Mouse (Mus musculus): ENCODE results near the gene Atp2a3. TPM values are rescaled to one million over a fixed set of nuclear protein-coding genes. Genes with fewer than 3 reads are reported as not detected.

The Atp2a3 gene
- polyA plus RNA-seq (2016; fragmentation: Nextera tagmentation; extraction: Ambion mirVana), result 0.64 and 1.2 TPM in 2 replicates

GRCm38 (mm10) chr11:72961072-72961980 lies at the start of gene Atp2a3:
Gene Atp2a3, plus strand, starts transcription at chr11:72961169.
- H3K36me3 ChIP-seq, result no peaks in the 10 kb centered on the region
- H3K9me3 ChIP-seq, result no peaks in the 10 kb centered on the region
- peak within 1 kb of the TSS; percentile 34 for H3K4me3 ChIP-seq
- H3K27ac ChIP-seq (replicated peaks), result no peak within 1 kb of the TSS
- 4% methylated on average over 68 of the region's 70 CpGs for WGBS
- H3K27me3 ChIP-seq, result peaks cover 52% of the 10 kb centered on the region
- peaks cover 5% of the 10 kb centered on the region for H3K4me1 ChIP-seq
- no peak within 1 kb of the TSS for H3K9ac ChIP-seq (replicated peaks)
- peak within 1 kb of the TSS; percentile 44 for H3K4me2 ChIP-seq (replicated peaks)
- no peak for ATAC-seq (ENCODE audit: low FRiP score, low read depth)

GRCm38 (mm10) chr11:72917299-72917996 lies 43.5 kb upstream of the Atp2a3 start:
- Histone ChIP-seq H3K4me1 (no peaks in the 10 kb centered on the region), H3K9ac (replicated peaks) (no peak overlapping the region), H3K4me3 (no peak overlapping the region), H3K27ac (replicated peaks) (no peak overlapping the region), H3K4me2 (replicated peaks) (no peak overlapping the region), H3K9me3 (no peaks in the 10 kb centered on the region), H3K36me3 (peaks cover 82% of the 10 kb centered on the region), H3K27me3 (no peaks in the 10 kb centered on the region)
- 83% methylated on average over 7 of the region's 7 CpGs for WGBS
- no peak for ATAC-seq (ENCODE audit: low FRiP score, low read depth)

GRCm38 (mm10) chr11:72923116-72923515 lies 37.9 kb upstream of the Atp2a3 start:
- Histone ChIP-seq H3K9me3 (no peaks in the 10 kb centered on the region), H3K4me3 (no peak overlapping the region), H3K4me1 (no peaks in the 10 kb centered on the region), H3K27me3 (no peaks in the 10 kb centered on the region), H3K9ac (replicated peaks) (no peak overlapping the region), H3K27ac (replicated peaks) (no peak overlapping the region), H3K4me2 (replicated peaks) (no peak overlapping the region), H3K36me3 (peaks cover 70% of the 10 kb centered on the region)
- ATAC-seq (ENCODE audit: low FRiP score, low read depth), result no peak
- WGBS, result 91% methylated on average over 4 of the region's 4 CpGs

GRCm38 (mm10) chr11:72924458-72924857 lies 36.5 kb upstream of the Atp2a3 start:
- Histone ChIP-seq H3K9me3 (no peaks in the 10 kb centered on the region), H3K9ac (replicated peaks) (no peak overlapping the region), H3K4me2 (replicated peaks) (no peak overlapping the region), H3K36me3 (peaks cover 60% of the 10 kb centered on the region), H3K27ac (replicated peaks) (no peak overlapping the region), H3K27me3 (no peaks in the 10 kb centered on the region), H3K4me1 (no peaks in the 10 kb centered on the region), H3K4me3 (no peak overlapping the region)
- WGBS, result 88% methylated on average over 1 of the region's 1 CpGs
- ATAC-seq (ENCODE audit: low FRiP score, low read depth), result no peak

GRCm38 (mm10) chr11:72925067-72925466 lies 35.9 kb upstream of the Atp2a3 start:
- Histone ChIP-seq H3K36me3 (peaks cover 55% of the 10 kb centered on the region), H3K4me2 (replicated peaks) (no peak overlapping the region)
- no peak for ATAC-seq (ENCODE audit: low FRiP score, low read depth)

GRCm38 (mm10) chr11:72926226-72926890 lies 34.6 kb upstream of the Atp2a3 start:
- H3K9me3 ChIP-seq, result no peaks in the 10 kb centered on the region
- ATAC-seq (ENCODE audit: low FRiP score, low read depth), result peak; percentile 76; the same call in 1 of the 2 replicates
- H3K36me3 ChIP-seq, result peaks cover 43% of the 10 kb centered on the region
- no peak overlapping the region for H3K27ac ChIP-seq (replicated peaks)
- no peaks in the 10 kb centered on the region for H3K27me3 ChIP-seq
- no peaks in the 10 kb centered on the region for H3K4me1 ChIP-seq
- H3K4me2 ChIP-seq (replicated peaks), result no peak overlapping the region
- WGBS, result 52% methylated on average over 13 of the region's 13 CpGs
- H3K9ac ChIP-seq (replicated peaks), result no peak overlapping the region
- no peak overlapping the region for H3K4me3 ChIP-seq

More at GRCm38 (mm10) chr11:72925067-72925466, 35.9 kb upstream of the Atp2a3 start:
- no peak overlapping the region for H3K4me3 ChIP-seq
- no peaks in the 10 kb centered on the region for H3K4me1 ChIP-seq
- no peaks in the 10 kb centered on the region for H3K27me3 ChIP-seq
- H3K9me3 ChIP-seq, result no peaks in the 10 kb centered on the region
- no peak overlapping the region for H3K27ac ChIP-seq (replicated peaks)
- H3K9ac ChIP-seq (replicated peaks), result no peak overlapping the region
- WGBS, result 79% methylated on average over 2 of the region's 2 CpGs

GRCm38 (mm10) chr11:72928516-72928915 lies 32.5 kb upstream of the Atp2a3 start:
- H3K4me1 ChIP-seq, result no peaks in the 10 kb centered on the region
- no peaks in the 10 kb centered on the region for H3K27me3 ChIP-seq
- no peak overlapping the region for H3K9ac ChIP-seq (replicated peaks)
- H3K4me3 ChIP-seq, result no peak overlapping the region
- H3K9me3 ChIP-seq, result no peaks in the 10 kb centered on the region
- ATAC-seq (ENCODE audit: low FRiP score, low read depth), result no peak
- peaks cover 27% of the 10 kb centered on the region for H3K36me3 ChIP-seq
- 65% methylated on average over 2 of the region's 2 CpGs for WGBS
- no peak overlapping the region for H3K27ac ChIP-seq (replicated peaks)
- no peak overlapping the region for H3K4me2 ChIP-seq (replicated peaks)

GRCm38 (mm10) chr11:72940208-72941143 lies 20.5 kb upstream of the Atp2a3 start:
- peaks cover 7% of the 10 kb centered on the region for H3K4me1 ChIP-seq
- ATAC-seq (ENCODE audit: low FRiP score, low read depth), result peak; percentile 63
- peak overlapping the region; percentile 39 for H3K4me3 ChIP-seq
- peak overlapping the region; percentile 42 for H3K27ac ChIP-seq (replicated peaks)
- H3K4me2 ChIP-seq (replicated peaks), result peak overlapping the region; percentile 46
- H3K27me3 ChIP-seq, result no peaks in the 10 kb centered on the region
- WGBS, result 20% methylated on average over 20 of the region's 20 CpGs
- no peak overlapping the region; the same call in 1 of the 2 replicates for H3K9ac ChIP-seq (replicated peaks)
- no peaks in the 10 kb centered on the region for H3K36me3 ChIP-seq
- H3K9me3 ChIP-seq, result no peaks in the 10 kb centered on the region

GRCm38 (mm10) chr11:72944996-72945793 lies 15.8 kb upstream of the Atp2a3 start:
- peaks cover 3% of the 10 kb centered on the region; the same call in 1 of the 2 replicates for H3K27me3 ChIP-seq
- H3K36me3 ChIP-seq, result no peaks in the 10 kb centered on the region
- no peak overlapping the region for H3K27ac ChIP-seq (replicated peaks)
- WGBS, result 57% methylated on average over 7 of the region's 7 CpGs
- H3K4me2 ChIP-seq (replicated peaks), result no peak overlapping the region
- 0 out of 2 replicates have a peak, but pooled peaks cover 6% of the 10 kb centered on the region for H3K9me3 ChIP-seq
- ATAC-seq (ENCODE audit: low FRiP score, low read depth), result no peak
- no peak overlapping the region for H3K4me3 ChIP-seq
- peaks cover 4% of the 10 kb centered on the region for H3K4me1 ChIP-seq
- H3K9ac ChIP-seq (replicated peaks), result no peak overlapping the region

- Histone ChIP-seq H3K9ac (replicated peaks) (no peak overlapping the region), H3K27me3 (peaks cover 3% of the 10 kb centered on the region; the same call in 1 of the 2 replicates), H3K4me1 (no peaks in the 10 kb centered on the region), H3K4me3 (no peak overlapping the region), H3K4me2 (replicated peaks) (no peak overlapping the region), H3K36me3 (no peaks in the 10 kb centered on the region), H3K9me3 (0 out of 2 replicates have a peak, but pooled peaks cover 8% of the 10 kb centered on the region), H3K27ac (replicated peaks) (no peak overlapping the region)
- WGBS, result 66% methylated on average over 6 of the region's 6 CpGs
- ATAC-seq (ENCODE audit: low FRiP score, low read depth), result no peak
Observed at GRCm38 (mm10) chr11:72945875-72946559, 15.0 kb upstream of the Atp2a3 start.
